Mouse (Mus musculus): ENCODE results near the gene Usp4. TPM values are rescaled to one million over a fixed set of nuclear protein-coding genes. Genes with fewer than 3 reads are reported as not detected.

Gene Usp4
- polyA plus RNA-seq, 1 experiment from 2014 or later, result 163 TPM

- Histone ChIP-seq H3K27ac (ENCODE audit: low read length) (no peak overlapping the region), H3K4me2 (ENCODE audit: low read length) (no peak overlapping the region), H3K4me3 (replicated peaks; ENCODE audit: low read length) (no peak overlapping the region), H3K27me3 (replicated peaks; ENCODE audit: control insufficient read depth, insufficient read depth, low read length) (no peaks in the 10 kb centered on the region), H3K4me1 (replicated peaks; ENCODE audit: control insufficient read depth, insufficient read depth, low read length) (peaks cover 22% of the 10 kb centered on the region), H3K9me3 (ENCODE audit: control insufficient read depth, low read length) (no peaks in the 10 kb centered on the region), H3K36me3 (ENCODE audit: control insufficient read depth, insufficient read depth) (peaks cover 30% of the 10 kb centered on the region), H3K9ac (replicated peaks; ENCODE audit: low read depth, low read length) (no peak overlapping the region)
- 93% methylated on average over 3 of the region's 4 CpGs for WGBS
- no peak for ATAC-seq
Observed at GRCm38 (mm10) chr9:108349727-108350126, 2.1 kb downstream of the Usp4 start.

DNA sequence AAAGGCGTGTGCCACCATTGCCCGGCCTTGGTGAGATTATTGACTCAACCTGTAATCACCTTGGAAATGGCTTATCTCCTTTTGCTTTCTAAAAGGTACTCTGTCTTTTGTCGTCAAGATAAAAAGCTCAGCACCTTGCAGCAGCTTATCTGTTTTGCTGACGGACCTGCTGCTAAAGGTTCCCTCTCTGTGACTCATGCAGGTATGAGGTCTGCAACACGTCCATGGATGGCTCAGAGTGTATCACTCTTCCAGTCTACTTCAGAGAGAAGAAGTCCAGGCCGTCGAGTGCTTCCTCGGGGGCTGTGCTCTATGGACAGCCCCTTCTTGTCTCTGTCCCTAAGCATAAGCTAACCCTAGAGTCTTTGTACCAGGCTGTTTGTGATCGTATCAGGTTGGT, 30.6 kb downstream of the Usp4 start:
- 90% methylated on average over 9 of the region's 9 CpGs for WGBS
- H3K27ac ChIP-seq (ENCODE audit: low read length), result no peak overlapping the region
- ATAC-seq, result no peak
- no peaks in the 10 kb centered on the region for H3K4me1 ChIP-seq (replicated peaks; ENCODE audit: control insufficient read depth, insufficient read depth, low read length)
- no peak overlapping the region for H3K9ac ChIP-seq (replicated peaks; ENCODE audit: low read depth, low read length)
- H3K27me3 ChIP-seq (replicated peaks; ENCODE audit: control insufficient read depth, insufficient read depth, low read length), result no peaks in the 10 kb centered on the region
- H3K4me3 ChIP-seq (replicated peaks; ENCODE audit: low read length), result no peak overlapping the region
- no peaks in the 10 kb centered on the region for H3K9me3 ChIP-seq (ENCODE audit: control insufficient read depth, low read length)
- peaks cover 53% of the 10 kb centered on the region for H3K36me3 ChIP-seq (ENCODE audit: control insufficient read depth, insufficient read depth)
- H3K4me2 ChIP-seq (ENCODE audit: low read length), result no peak overlapping the region

GRCm38 (mm10) chr9:108378736-108379135, 31.1 kb downstream of the Usp4 start:
- 97% methylated on average over 5 of the region's 5 CpGs for WGBS
- Histone ChIP-seq H3K9ac (replicated peaks; ENCODE audit: low read depth, low read length) (no peak overlapping the region), H3K4me3 (replicated peaks; ENCODE audit: low read length) (no peak overlapping the region), H3K27me3 (replicated peaks; ENCODE audit: control insufficient read depth, insufficient read depth, low read length) (no peaks in the 10 kb centered on the region), H3K36me3 (ENCODE audit: control insufficient read depth, insufficient read depth) (peaks cover 48% of the 10 kb centered on the region), H3K9me3 (ENCODE audit: control insufficient read depth, low read length) (no peaks in the 10 kb centered on the region), H3K4me1 (replicated peaks; ENCODE audit: control insufficient read depth, insufficient read depth, low read length) (no peaks in the 10 kb centered on the region), H3K4me2 (ENCODE audit: low read length) (no peak overlapping the region), H3K27ac (ENCODE audit: low read length) (no peak overlapping the region)
- ATAC-seq, result no peak

- H3K4me2 ChIP-seq (ENCODE audit: low read length), result no peak overlapping the region
- H3K4me3 ChIP-seq (replicated peaks; ENCODE audit: low read length), result no peak overlapping the region
- H3K27ac ChIP-seq (ENCODE audit: low read length), result no peak overlapping the region
- H3K36me3 ChIP-seq (ENCODE audit: control insufficient read depth, insufficient read depth), result peaks cover 50% of the 10 kb centered on the region
- no peaks in the 10 kb centered on the region for H3K4me1 ChIP-seq (replicated peaks; ENCODE audit: control insufficient read depth, insufficient read depth, low read length)
- H3K27me3 ChIP-seq (replicated peaks; ENCODE audit: control insufficient read depth, insufficient read depth, low read length), result no peaks in the 10 kb centered on the region
- WGBS, result 81% methylated on average over 4 of the region's 4 CpGs
- no peaks in the 10 kb centered on the region for H3K9me3 ChIP-seq (ENCODE audit: control insufficient read depth, low read length)
- no peak for ATAC-seq
- H3K9ac ChIP-seq (replicated peaks; ENCODE audit: low read depth, low read length), result no peak overlapping the region
Observed at GRCm38 (mm10) chr9:108379294-108379693, 31.6 kb downstream of the Usp4 start.

GRCm38 (mm10) chr9:108381382-108381781, 33.7 kb downstream of the Usp4 start:
- Histone ChIP-seq H3K4me1 (replicated peaks; ENCODE audit: control insufficient read depth, insufficient read depth, low read length) (no peaks in the 10 kb centered on the region), H3K9ac (replicated peaks; ENCODE audit: low read depth, low read length) (no peak overlapping the region), H3K27me3 (replicated peaks; ENCODE audit: control insufficient read depth, insufficient read depth, low read length) (no peaks in the 10 kb centered on the region), H3K4me2 (ENCODE audit: low read length) (no peak overlapping the region), H3K4me3 (replicated peaks; ENCODE audit: low read length) (no peak overlapping the region), H3K27ac (ENCODE audit: low read length) (no peak overlapping the region), H3K9me3 (ENCODE audit: control insufficient read depth, low read length) (no peaks in the 10 kb centered on the region), H3K36me3 (ENCODE audit: control insufficient read depth, insufficient read depth) (peaks cover 55% of the 10 kb centered on the region)
- WGBS, result 92% methylated on average over 9 of the region's 9 CpGs
- ATAC-seq, result no peak

DNA sequence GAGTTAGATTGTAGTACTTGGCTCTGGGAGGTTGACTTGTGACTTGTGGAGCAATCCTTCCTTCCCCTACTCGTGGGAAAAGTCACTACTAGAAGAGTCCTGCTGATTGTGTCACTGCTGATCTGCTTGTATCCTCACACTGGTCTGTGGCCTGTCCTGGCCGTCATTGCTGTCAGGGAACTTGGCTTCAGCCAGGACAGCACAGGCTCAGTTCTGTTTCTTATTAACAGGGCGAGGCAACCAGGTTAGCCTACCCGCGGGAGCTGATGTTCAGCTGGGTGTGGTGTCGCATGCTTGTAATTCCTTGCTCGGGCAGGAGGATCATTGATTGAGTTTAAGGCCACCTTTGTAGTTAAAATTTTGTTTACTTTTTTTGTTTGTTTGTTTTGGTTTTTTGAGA, 37.4 kb downstream of the Usp4 start:
- H3K27ac ChIP-seq (ENCODE audit: low read length), result no peak overlapping the region
- H3K4me2 ChIP-seq (ENCODE audit: low read length), result no peak overlapping the region
- no peak overlapping the region for H3K9ac ChIP-seq (replicated peaks; ENCODE audit: low read depth, low read length)
- no peaks in the 10 kb centered on the region for H3K9me3 ChIP-seq (ENCODE audit: control insufficient read depth, low read length)
- ATAC-seq, result no peak
- peaks cover 50% of the 10 kb centered on the region for H3K36me3 ChIP-seq (ENCODE audit: control insufficient read depth, insufficient read depth)
- H3K27me3 ChIP-seq (replicated peaks; ENCODE audit: control insufficient read depth, insufficient read depth, low read length), result no peaks in the 10 kb centered on the region
- 82% methylated on average over 7 of the region's 7 CpGs for WGBS
- no peak overlapping the region for H3K4me3 ChIP-seq (replicated peaks; ENCODE audit: low read length)
- H3K4me1 ChIP-seq (replicated peaks; ENCODE audit: control insufficient read depth, insufficient read depth, low read length), result no peaks in the 10 kb centered on the region

DNA sequence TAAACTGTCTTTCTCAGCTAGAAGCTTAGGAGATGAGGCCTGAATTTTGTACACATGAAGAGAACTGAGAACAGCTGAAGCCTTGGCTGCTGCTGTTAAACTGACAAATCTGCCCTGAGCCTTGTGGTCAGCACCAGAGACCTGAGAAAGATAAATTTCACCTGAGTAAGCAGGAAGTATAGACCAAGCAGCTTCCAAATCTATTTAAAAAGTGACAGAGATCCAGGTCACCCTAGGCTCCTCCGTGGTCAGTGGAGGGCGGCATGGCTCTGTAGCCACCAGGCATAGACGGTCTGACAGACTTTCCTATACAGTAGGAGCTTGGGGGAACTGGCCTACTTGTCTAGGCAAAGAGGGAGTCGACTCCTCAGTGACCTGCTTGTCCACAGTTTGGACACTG, 39.2 kb downstream of the Usp4 start:
- Histone ChIP-seq H3K36me3 (ENCODE audit: control insufficient read depth, insufficient read depth) (peaks cover 48% of the 10 kb centered on the region), H3K4me2 (ENCODE audit: low read length) (no peak overlapping the region), H3K9ac (replicated peaks; ENCODE audit: low read depth, low read length) (no peak overlapping the region), H3K4me3 (replicated peaks; ENCODE audit: low read length) (no peak overlapping the region), H3K4me1 (replicated peaks; ENCODE audit: control insufficient read depth, insufficient read depth, low read length) (no peaks in the 10 kb centered on the region), H3K27me3 (replicated peaks; ENCODE audit: control insufficient read depth, insufficient read depth, low read length) (no peaks in the 10 kb centered on the region), H3K9me3 (ENCODE audit: control insufficient read depth, low read length) (no peaks in the 10 kb centered on the region), H3K27ac (ENCODE audit: low read length) (no peak overlapping the region)
- 91% methylated on average over 4 of the region's 4 CpGs for WGBS
- ATAC-seq, result no peak

DNA sequence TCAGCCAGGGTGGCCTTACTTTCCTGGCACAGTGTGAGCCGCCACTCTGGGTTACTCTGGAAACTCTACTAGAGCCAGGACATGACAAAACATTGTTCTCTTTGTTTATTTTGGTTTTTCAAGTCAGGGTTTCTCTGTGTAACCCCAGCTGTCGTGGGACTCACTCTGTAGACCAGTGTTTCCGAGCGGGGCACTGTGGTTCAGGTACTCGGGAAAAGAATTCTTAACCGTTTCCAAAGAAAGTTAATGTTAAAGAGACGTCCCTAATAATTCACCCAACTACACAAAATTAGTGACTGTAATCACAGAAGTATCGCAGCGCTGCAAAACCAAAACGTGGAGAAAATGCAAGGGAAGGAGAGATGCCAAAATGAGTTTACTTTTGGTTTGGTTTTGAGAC, 40.9 kb downstream of the Usp4 start:
- peaks cover 50% of the 10 kb centered on the region for H3K36me3 ChIP-seq (ENCODE audit: control insufficient read depth, insufficient read depth)
- ATAC-seq, result no peak
- H3K4me2 ChIP-seq (ENCODE audit: low read length), result no peak overlapping the region
- H3K27ac ChIP-seq (ENCODE audit: low read length), result no peak overlapping the region
- H3K4me1 ChIP-seq (replicated peaks; ENCODE audit: control insufficient read depth, insufficient read depth, low read length), result no peaks in the 10 kb centered on the region
- 85% methylated on average over 10 of the region's 10 CpGs for WGBS
- H3K9ac ChIP-seq (replicated peaks; ENCODE audit: low read depth, low read length), result no peak overlapping the region
- no peaks in the 10 kb centered on the region for H3K9me3 ChIP-seq (ENCODE audit: control insufficient read depth, low read length)
- H3K4me3 ChIP-seq (replicated peaks; ENCODE audit: low read length), result no peak overlapping the region
- H3K27me3 ChIP-seq (replicated peaks; ENCODE audit: control insufficient read depth, insufficient read depth, low read length), result no peaks in the 10 kb centered on the region

- Histone ChIP-seq H3K27ac (ENCODE audit: low read length) (no peak overlapping the region), H3K9me3 (ENCODE audit: control insufficient read depth, low read length) (no peaks in the 10 kb centered on the region), H3K9ac (replicated peaks; ENCODE audit: low read depth, low read length) (no peak overlapping the region), H3K27me3 (replicated peaks; ENCODE audit: control insufficient read depth, insufficient read depth, low read length) (no peaks in the 10 kb centered on the region), H3K36me3 (ENCODE audit: control insufficient read depth, insufficient read depth) (peaks cover 47% of the 10 kb centered on the region), H3K4me3 (replicated peaks; ENCODE audit: low read length) (no peak overlapping the region), H3K4me2 (ENCODE audit: low read length) (no peak overlapping the region), H3K4me1 (replicated peaks; ENCODE audit: control insufficient read depth, insufficient read depth, low read length) (no peaks in the 10 kb centered on the region)
- 87% methylated on average over 6 of the region's 6 CpGs for WGBS
- ATAC-seq, result no peak
Observed at GRCm38 (mm10) chr9:108389220-108389619, 41.6 kb downstream of the Usp4 start.

- no peak within 1 kb of the TSS for H3K4me2 ChIP-seq (ENCODE audit: low read length)
- no peaks in the 10 kb centered on the region for H3K9me3 ChIP-seq (ENCODE audit: control insufficient read depth, low read length)
- 56% methylated on average over 18 of the region's 18 CpGs for WGBS
- ATAC-seq, result no peak
- no peaks in the 10 kb centered on the region for H3K4me1 ChIP-seq (replicated peaks; ENCODE audit: control insufficient read depth, insufficient read depth, low read length)
- H3K9ac ChIP-seq (replicated peaks; ENCODE audit: low read depth, low read length), result no peak within 1 kb of the TSS
- H3K27ac ChIP-seq (ENCODE audit: low read length), result no peak within 1 kb of the TSS
- no peak within 1 kb of the TSS for H3K4me3 ChIP-seq (replicated peaks; ENCODE audit: low read length)
- no peaks in the 10 kb centered on the region for H3K27me3 ChIP-seq (replicated peaks; ENCODE audit: control insufficient read depth, insufficient read depth, low read length)
- H3K36me3 ChIP-seq (ENCODE audit: control insufficient read depth, insufficient read depth), result peaks cover 25% of the 10 kb centered on the region
Observed at GRCm38 (mm10) chr9:108392676-108393075, 45.0 kb downstream of the Usp4 start, which contains the start of gene 1700102P08Rik. TSS of gene 1700102P08Rik (plus strand) at chr9:108392805.

Measured in forebrain, embryonic 16.5 days (tissue).